Mouse (Mus musculus) MEL (cell line): Measurements from ENCODE around the gene Hexim1. TPM values are rescaled to one million over a fixed set of nuclear protein-coding genes. Genes with fewer than 3 reads are reported as not detected.

ENCODE experiments used
- DNase-seq: peaks from one replicate; pipeline ENCODE4 v3.0.0; 2011; ENCODE audit warnings: low read depth, low spot score
- H3K27ac ChIP-seq: 2 replicates; pipeline ENCODE4 v1.5.1; 2012; ENCODE audit warnings: low read depth, mild to moderate bottlenecking, control low read depth, low read length, moderate library complexity; ENCODE audit not compliant: control insufficient read depth
- H3K27me3 ChIP-seq, 2 experiments: fragments of 150-350 bp in 1 of 2; sonication (generic) in 1 of 2; 2 replicates each; pipeline ENCODE4 v1.6.1; 2012; ENCODE audit warnings: low read length in 2 of 2, mild to moderate bottlenecking in 2 of 2, improper control_type of control experiment in 1 of 2, moderate library complexity in 1 of 2; ENCODE audit not compliant: insufficient read depth in 2 of 2, control insufficient read depth in 1 of 2
- H3K36me3 ChIP-seq, 2 experiments: 2 replicates each; pipeline ENCODE4 v1.6.1; 2012 to 2014; ENCODE audit warnings: low read length in 2 of 2, improper control_type of control experiment in 1 of 2, inconsistent platforms in 1 of 2, mild to moderate bottlenecking in 1 of 2; ENCODE audit not compliant: insufficient read depth in 2 of 2, control insufficient read depth in 1 of 2
- H3K4me1 ChIP-seq, 2 experiments: fragments of 150-350 bp in 1 of 2; sonication (generic) in 1 of 2; 2 replicates each; pipeline ENCODE4 v1.6.1; 2012; ENCODE audit warnings: low read length in 2 of 2, improper control_type of control experiment in 1 of 2, mild to moderate bottlenecking in 1 of 2; ENCODE audit not compliant: insufficient read depth in 2 of 2, control insufficient read depth in 1 of 2
- H3K4me3 ChIP-seq, 2 experiments: fragments of 150-350 bp in 1 of 2; sonication (generic) in 1 of 2; 2 replicates each; pipeline ENCODE4 v1.5.1; 2012; ENCODE audit warnings: low read depth in 2 of 2, low read length in 2 of 2, mild to moderate bottlenecking in 2 of 2, moderate library complexity in 2 of 2, control low read depth in 1 of 2, improper control_type of control experiment in 1 of 2; ENCODE audit not compliant: control insufficient read depth in 1 of 2, insufficient read depth in 1 of 2
- H3K79me2 ChIP-seq: 2 replicates; pipeline ENCODE4 v1.6.1; 2012; ENCODE audit warnings: mild to moderate bottlenecking, low read length, moderate library complexity; ENCODE audit not compliant: control insufficient read depth, poor library complexity, insufficient read depth
- H3K9ac ChIP-seq: 2 replicates; pipeline ENCODE4 v1.6.1; 2012; ENCODE audit warnings: low read depth, mild to moderate bottlenecking, control low read depth, low read length, moderate library complexity; ENCODE audit not compliant: control insufficient read depth, poor library complexity, severe bottlenecking
- H3K9me3 ChIP-seq: fragments of 150-350 bp; sonication (generic); replicated peaks from 2 replicates; pipeline ENCODE4 v1.6.1; 2012; ENCODE audit warnings: mild to moderate bottlenecking, low read length, improper control_type of control experiment, moderate library complexity; ENCODE audit not compliant: insufficient read depth
- CHD1 ChIP-seq: IDR thresholded peaks from 2 replicates; pipeline ENCODE4 v1.6.1; 2012; ENCODE audit warnings: low read depth, mild to moderate bottlenecking, inconsistent platforms, low read length, improper control_type of control experiment
- ELF1 ChIP-seq: IDR thresholded peaks from 2 replicates; pipeline ENCODE4 v1.6.1; 2014; ENCODE audit warnings: low read depth, mild to moderate bottlenecking, inconsistent platforms, low read length, improper control_type of control experiment, moderate library complexity
- EP300 ChIP-seq, 2 experiments: IDR thresholded peaks; 2 replicates each; pipeline ENCODE4 v1.6.1; 2011; ENCODE audit warnings: improper control_type of control experiment in 2 of 2, low read length in 2 of 2, low read depth in 1 of 2, mild to moderate bottlenecking in 1 of 2
- ETS1 ChIP-seq: IDR thresholded peaks from 2 replicates; pipeline ENCODE4 v1.6.1; 2012; ENCODE audit warnings: low read depth, mild to moderate bottlenecking, inconsistent platforms, low read length, improper control_type of control experiment, moderate library complexity
- GATA1 ChIP-seq: IDR thresholded peaks from 2 replicates; pipeline ENCODE4 v1.6.1; 2011; ENCODE audit warnings: low read depth, low read length, improper control_type of control experiment
- MAFK ChIP-seq: IDR thresholded peaks from 2 replicates; pipeline ENCODE4 v1.6.1; 2011; ENCODE audit warnings: low read depth, mild to moderate bottlenecking, low read length, improper control_type of control experiment, borderline replicate concordance
- MAX ChIP-seq: IDR thresholded peaks from 2 replicates; pipeline ENCODE4 v1.6.1; 2011; ENCODE audit warnings: low read length, improper control_type of control experiment
- MXI1 ChIP-seq: IDR thresholded peaks from 2 replicates; pipeline ENCODE4 v1.6.1; 2011; ENCODE audit warnings: mild to moderate bottlenecking, low read depth, low read length, improper control_type of control experiment
- MYC ChIP-seq: IDR thresholded peaks from 2 replicates; pipeline ENCODE4 v1.6.1; 2011; ENCODE audit warnings: low read depth, mild to moderate bottlenecking, low read length, improper control_type of control experiment, moderate library complexity
- NELFE ChIP-seq: IDR thresholded peaks from 2 replicates; pipeline ENCODE4 v1.6.1; 2011; ENCODE audit warnings: low read depth, low read length, improper control_type of control experiment
- NRF1 ChIP-seq: IDR thresholded peaks from 2 replicates; pipeline ENCODE4 v1.6.1; 2014; ENCODE audit warnings: low read depth, mild to moderate bottlenecking, inconsistent platforms, low read length, improper control_type of control experiment, moderate library complexity; ENCODE audit not compliant: poor library complexity, insufficient read depth, severe bottlenecking
- POLR2A ChIP-seq, 2 experiments: IDR thresholded peaks; 2 replicates each; pipeline ENCODE4 v1.6.1; 2011 to 2012; ENCODE audit warnings: low read length in 2 of 2, mild to moderate bottlenecking in 2 of 2, control low read depth in 1 of 2, improper control_type of control experiment in 1 of 2, low read depth in 1 of 2, moderate library complexity in 1 of 2; ENCODE audit not compliant: control insufficient read depth in 1 of 2, insufficient read depth in 1 of 2, poor library complexity in 1 of 2
- POLR2AphosphoS2 ChIP-seq: IDR thresholded peaks from 2 replicates; pipeline ENCODE4 v1.6.1; 2011; ENCODE audit warnings: low read length, improper control_type of control experiment
- POLR2AphosphoS5 ChIP-seq: IDR thresholded peaks from 2 replicates; pipeline ENCODE4 v1.6.1; 2012; ENCODE audit warnings: low read depth, borderline replicate concordance, mild to moderate bottlenecking, inconsistent platforms, low read length, moderate library complexity, mixed read lengths
- SMC3 ChIP-seq: IDR thresholded peaks from 2 replicates; pipeline ENCODE4 v1.6.1; 2011; ENCODE audit warnings: low read depth, low read length, improper control_type of control experiment
- TAL1 ChIP-seq: IDR thresholded peaks from 2 replicates; pipeline ENCODE4 v1.6.1; 2012; ENCODE audit warnings: mild to moderate bottlenecking, inconsistent platforms, low read length, moderate library complexity, mixed read lengths
- TBP ChIP-seq: IDR thresholded peaks from 2 replicates; pipeline ENCODE4 v1.8.0; 2011; ENCODE audit warnings: low read depth, low read length, improper control_type of control experiment
- TCF12 ChIP-seq: IDR thresholded peaks from 2 replicates; pipeline ENCODE4 v1.6.1; 2014; ENCODE audit warnings: low read depth, mild to moderate bottlenecking, inconsistent platforms, low read length, improper control_type of control experiment, moderate library complexity
- UBTF ChIP-seq: IDR thresholded peaks from 2 replicates; pipeline ENCODE4 v1.6.1; 2012; ENCODE audit warnings: low read depth, mild to moderate bottlenecking, inconsistent platforms, low read length, improper control_type of control experiment, moderate library complexity, borderline replicate concordance; ENCODE audit not compliant: insufficient read depth
- USF1 ChIP-seq: IDR thresholded peaks from 2 replicates; pipeline ENCODE4 v1.6.1; 2014; ENCODE audit warnings: low read depth, mild to moderate bottlenecking, inconsistent platforms, low read length, improper control_type of control experiment, moderate library complexity
- USF2 ChIP-seq, 2 experiments: IDR thresholded peaks; 2 replicates each; pipeline ENCODE4 v1.6.1; 2011 to 2012; ENCODE audit warnings: improper control_type of control experiment in 2 of 2, low read length in 2 of 2, borderline replicate concordance in 1 of 2, inconsistent platforms in 1 of 2, low read depth in 1 of 2, mild to moderate bottlenecking in 1 of 2; ENCODE audit not compliant: insufficient read depth in 1 of 2
- ZC3H11A ChIP-seq: IDR thresholded peaks from 2 replicates; pipeline ENCODE4 v1.6.1; 2012; ENCODE audit warnings: low read depth, mild to moderate bottlenecking, inconsistent platforms, low read length, improper control_type of control experiment
- ZKSCAN1 ChIP-seq: IDR thresholded peaks from 2 replicates; pipeline ENCODE4 v1.6.1; 2012; ENCODE audit warnings: low read depth, mild to moderate bottlenecking, inconsistent platforms, low read length, improper control_type of control experiment, moderate library complexity
- ZMIZ1 ChIP-seq: IDR thresholded peaks from 2 replicates; pipeline ENCODE4 v1.6.1; 2012; ENCODE audit warnings: low read depth, mild to moderate bottlenecking, inconsistent platforms, low read length, improper control_type of control experiment, moderate library complexity
- polyA plus RNA-seq, 2 experiments: library from polyadenylated mRNA; stranded (reverse) in 1 of 2; unstranded in 1 of 2; fragments of >175 nt in 1 of 2; fragments of >200 nt in 1 of 2; gene quantifications; 2 replicates each; pipeline versions ENCODE4 v1.2.1 to v1.2.4; 2012; ENCODE audit warnings: low replicate concordance in 2 of 2, low read depth in 1 of 2; ENCODE audit not compliant: insufficient read length in 2 of 2, insufficient read depth in 1 of 2, missing spikeins in 1 of 2
- total RNA-seq: library from RNA; depleted of rRNA; stranded (reverse); fragments of 300-350 nt; gene quantifications from 2 replicates; pipeline ENCODE4 v1.2.3, GENCODE M21; 2012

The Hexim1 gene
- total and polyA plus RNA-seq, 3 experiments: 17.3 to 25.4 TPM; not detected in 1

GRCm38 (mm10) chr11:103132576-103133455, 16.8 kb downstream of the Hexim1 start (continued):
- TF ChIP-seq USF2 (IDR thresholded peaks at IDR 0.05; ENCODE audit: borderline replicate concordance in 1 of 2, insufficient read depth in 1 of 2, low read depth in 1 of 2, low read length in 2 of 2) (no peak), NRF1 (peak; percentile 47; the same call in 1 of the 2 replicates), ELF1 (peak; percentile 92), EP300 (IDR thresholded peaks at IDR 0.05; ENCODE audit: low read depth in 1 of 2, low read length in 2 of 2) (peak in 1 of 2 experiments; percentile 52; a peak in 1 of 4 replicates)

- H3K27ac ChIP-seq: peak overlapping the region; percentile 63
- H3K27me3 ChIP-seq: no peaks in the 10 kb centered on the region
- no peaks in the 10 kb centered on the region for H3K9me3 ChIP-seq
- peaks cover 22 to 30% of the 10 kb centered on the region in 2 experiments for H3K4me1 ChIP-seq
- TF ChIP-seq ZKSCAN1 (no peak), POLR2A (IDR thresholded peaks at IDR 0.05; ENCODE audit: control insufficient read depth in 1 of 2, insufficient read depth in 1 of 2, low read depth in 1 of 2, low read length in 2 of 2, poor library complexity in 1 of 2) (peak in 1 of 2 experiments; percentile 1; a peak in 1 of 4 replicates), MAX (peak; percentile 63; the same call in 1 of the 2 replicates), CHD1 (peak; percentile 93), ZC3H11A (peak; percentile 34; the same call in 1 of the 2 replicates), TCF12 (peak; percentile 37; the same call in 1 of the 2 replicates), EP300 (IDR thresholded peaks at IDR 0.05; ENCODE audit: low read depth in 1 of 2, low read length in 2 of 2) (peak in 1 of 2 experiments; percentile 28; a peak in 1 of 4 replicates), GATA1 (no peak; the same call in 1 of the 2 replicates), UBTF (0 out of 2 replicates have a peak, but pooled peaks have one; percentile 46), MYC (0 out of 2 replicates have a peak, but pooled peaks have one; percentile 31)
- DNase-seq: peak; percentile 78
- peak overlapping the region; percentile 71 for H3K9ac ChIP-seq
- peaks cover 0 to 43% of the 10 kb centered on the region in 2 experiments; a peak in 2 of 4 replicates for H3K36me3 ChIP-seq
- H3K79me2 ChIP-seq: peaks cover 20% of the 10 kb centered on the region
- H3K4me3 ChIP-seq: peak overlapping the region; percentile 52 to 58
Measured at GRCm38 (mm10) chr11:103133456-103134185, 17.6 kb downstream of the Hexim1 start.

- Histone ChIP-seq H3K9ac (peak overlapping the region; percentile 71), H3K27ac (peak overlapping the region; percentile 63), H3K79me2 (peaks cover 20% of the 10 kb centered on the region), H3K4me3 (peak overlapping the region; percentile 52 to 58; a peak in 3 of 4 replicates), H3K36me3 (peaks cover 0 to 43% of the 10 kb centered on the region in 2 experiments; a peak in 2 of 4 replicates), H3K27me3 (no peaks in the 10 kb centered on the region), H3K9me3 (no peaks in the 10 kb centered on the region), H3K4me1 (peaks cover 22 to 30% of the 10 kb centered on the region in 2 experiments)
- peak; percentile 66 for DNase-seq
- TF ChIP-seq TAL1 (no peak), TBP (peak; percentile 99), SMC3 (no peak), ZMIZ1 (no peak), MXI1 (no peak), UBTF (no peak), ETS1 (no peak), ZC3H11A (no peak), ZKSCAN1 (no peak), MAFK (0 out of 2 replicates have a peak, but pooled peaks have one; percentile 52), GATA1 (no peak), ELF1 (peak; percentile 40; the same call in 1 of the 2 replicates), POLR2AphosphoS5 (no peak), NELFE (no peak; the same call in 1 of the 2 replicates), USF1 (no peak), POLR2AphosphoS2 (no peak)
Measured at GRCm38 (mm10) chr11:103134221-103134620, 18.2 kb downstream of the Hexim1 start.
